Mouse (Mus musculus) myocyte (in vitro differentiated cells): ENCODE measurements around the gene 4931428F04Rik.

Source experiments
- CEBPB ChIP-seq: IDR thresholded peaks from 2 replicates; pipeline ENCODE4 v1.6.1; 2011; ENCODE audit warnings: mild to moderate bottlenecking, moderate library complexity; ENCODE audit not compliant: poor library complexity, insufficient read depth, severe bottlenecking
- MAX ChIP-seq: IDR thresholded peaks from one replicate; pipeline ENCODE4 v1.6.1; 2011; ENCODE audit warnings: low read depth, mild to moderate bottlenecking, control low read depth
- MYOD1 ChIP-seq, 3 experiments: IDR thresholded peaks; one replicate each; pipeline ENCODE4 v1.6.1; 2011; ENCODE audit warnings: control low read depth in 2 of 3, low read depth in 2 of 3, mild to moderate bottlenecking in 2 of 3, moderate library complexity in 1 of 3; ENCODE audit not compliant: insufficient read length in 2 of 3, control insufficient read depth in 1 of 3
- MYOG ChIP-seq, 3 experiments: IDR thresholded peaks; one replicate each; pipeline ENCODE4 v1.6.1; 2011; ENCODE audit warnings: control low read depth in 2 of 3, low read depth in 2 of 3, mild to moderate bottlenecking in 2 of 3; ENCODE audit not compliant: insufficient read length in 2 of 3, control insufficient read depth in 1 of 3, insufficient read depth in 1 of 3
- POLR2A ChIP-seq: IDR thresholded peaks from one replicate; pipeline ENCODE4 v1.6.1; 2011; ENCODE audit warnings: low read depth, mild to moderate bottlenecking, control low read depth, moderate library complexity; ENCODE audit not compliant: insufficient read length
- SRF ChIP-seq: IDR thresholded peaks from one replicate; pipeline ENCODE4 v1.6.1; 2011; ENCODE audit warnings: low read depth; ENCODE audit not compliant: control insufficient read depth, insufficient read length
- TCF12 ChIP-seq: IDR thresholded peaks from one replicate; pipeline ENCODE4 v1.6.1; 2011; ENCODE audit warnings: mild to moderate bottlenecking, control low read depth; ENCODE audit not compliant: poor library complexity, insufficient read depth, severe bottlenecking
- TCF3 ChIP-seq: IDR thresholded peaks from one replicate; pipeline ENCODE4 v1.6.1; 2011; ENCODE audit warnings: low read depth, control low read depth; ENCODE audit not compliant: insufficient read length
- USF1 ChIP-seq: IDR thresholded peaks from one replicate; pipeline ENCODE4 v1.6.1; 2011; ENCODE audit warnings: low read depth, mild to moderate bottlenecking, control low read depth, moderate library complexity

- TF ChIP-seq USF1 (no peak), SRF (no peak), POLR2A (no peak), TCF3 (no peak), MYOG (IDR thresholded peaks at IDR 0.05; ENCODE audit: control insufficient read depth in 1 of 3, insufficient read depth in 1 of 3, insufficient read length in 2 of 3, low read depth in 2 of 3) (no peak), TCF12 (no peak), MAX (no peak), MYOD1 (IDR thresholded peaks at IDR 0.05; ENCODE audit: control insufficient read depth in 1 of 3, insufficient read length in 2 of 3, low read depth in 2 of 3) (no peak), CEBPB (no peak)
These were observed 32.1 kb downstream of the 4931428F04Rik start for GRCm38 (mm10) chr8:105257318-105258114.
